Mouse (Mus musculus) stomach, embryonic 16.5 days (tissue): ENCODE measurements around the gene Gps2. TPM values are rescaled to one million over a fixed set of nuclear protein-coding genes. Genes with fewer than 3 reads are reported as not detected.
A peak's percentile ranks its signal among the peaks of the same experiment; 100 is the strongest.
"Not testable (repeated sequence)": the region's sequence is repeated elsewhere in the genome, so short reads cannot be mapped to it uniquely, and the experiment has no call there.

Source experiments
- ATAC-seq: fragments of 200-750 bp; cut with Nextera tagmentation; 2 replicates; pipeline ENCODE4 v1.8.0; 2017; ENCODE audit warnings: moderate number of reproducible peaks, moderate TSS enrichment; ENCODE audit not compliant: insufficient read depth, low FRiP score
- H3K27ac ChIP-seq: fragments of 300-500 bp; sonication (generic); 2 replicates; pipeline ENCODE4 v1.5.1; 2014; ENCODE audit warnings: low read length
- H3K27me3 ChIP-seq: fragments of 300-500 bp; sonication (generic); 2 replicates; pipeline ENCODE4 v1.6.1; 2014; ENCODE audit warnings: low read length, control low read depth, mixed read lengths; ENCODE audit not compliant: control insufficient read depth, insufficient read depth
- H3K36me3 ChIP-seq: fragments of 300-500 bp; sonication (generic); 2 replicates; pipeline ENCODE4 v1.6.1; 2014; ENCODE audit warnings: low read length; ENCODE audit not compliant: control insufficient read depth, insufficient read depth
- H3K4me1 ChIP-seq: fragments of 300-500 bp; sonication (generic); 2 replicates; pipeline ENCODE4 v1.6.1; 2014; ENCODE audit warnings: low read length, control low read depth, mixed read lengths; ENCODE audit not compliant: control insufficient read depth, insufficient read depth
- H3K4me2 ChIP-seq: fragments of 300-500 bp; sonication (generic); 2 replicates; pipeline ENCODE4 v1.6.1; 2014; ENCODE audit warnings: low read depth, low read length, mixed read lengths
- H3K4me3 ChIP-seq: fragments of 300-500 bp; sonication (generic); replicated peaks from 2 replicates; pipeline ENCODE4 v1.5.1; 2014; ENCODE audit warnings: mild to moderate bottlenecking, low read length
- H3K9ac ChIP-seq: fragments of 300-500 bp; sonication (generic); 2 replicates; pipeline ENCODE4 v1.6.1; 2014; ENCODE audit warnings: low read length
- H3K9me3 ChIP-seq: fragments of 300-500 bp; sonication (generic); replicated peaks from 2 replicates; pipeline ENCODE4 v1.6.1; 2016; ENCODE audit warnings: low read length, control low read depth; ENCODE audit not compliant: control insufficient read depth
- WGBS: fragments of 180-500 bp; shearing (Covaris S2); extraction: QIAGEN DNeasy Blood & Tissue Kit; methylation state at CpG from one replicate; pipeline ENCODE4 v1.1.7; 2014; 5-methylcytosine and 5-hydroxymethylcytosine counted together
- polyA plus RNA-seq: library from polyadenylated mRNA; unstranded; fragments of >200 nt; fragmentation: Nextera tagmentation; extraction: Ambion mirVana; gene quantifications from 2 replicates; pipeline ENCODE4 v1.2.1, GENCODE M21; 2015

The Gps2 gene
- polyA plus RNA-seq, 1 experiment from 2014 or later: 63.4 TPM

DNA sequence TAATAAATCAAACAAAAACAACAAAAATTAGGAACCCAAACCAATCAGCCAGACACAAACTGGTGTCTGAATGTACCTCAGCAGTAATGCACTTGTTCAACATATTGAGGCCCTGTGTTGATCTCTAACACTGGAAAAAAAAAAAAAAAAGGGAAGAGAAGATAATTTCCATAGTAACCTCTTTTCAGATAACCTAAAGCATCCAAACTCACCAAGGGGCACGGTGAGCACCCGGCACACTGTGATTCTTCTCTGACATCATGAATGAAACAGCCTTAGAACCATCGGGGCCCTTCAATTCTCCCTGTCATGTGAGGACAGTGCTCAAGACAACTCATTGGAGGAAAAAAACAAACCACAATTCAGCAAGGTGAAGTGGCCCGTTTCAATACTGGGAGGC is 16.0 kb downstream of the Gps2 start:
- Histone ChIP-seq H3K27me3 (no peaks in the 10 kb centered on the region), H3K36me3 (no peaks in the 10 kb centered on the region), H3K9me3 (no peaks in the 10 kb centered on the region), H3K9ac (no peak overlapping the region), H3K4me3 (no peak overlapping the region), H3K4me2 (no peak overlapping the region), H3K4me1 (0 out of 2 replicates have a peak, but pooled peaks cover 3% of the 10 kb centered on the region), H3K27ac (no peak overlapping the region)
- WGBS: 29% methylated on average over 4 of the region's 4 CpGs
- ATAC-seq: no peak

- WGBS: 85% methylated on average over 8 of the region's 8 CpGs
- not testable (repeated sequence) for H3K36me3 ChIP-seq, H3K9ac ChIP-seq, H3K27ac ChIP-seq, H3K27me3 ChIP-seq, H3K4me3 ChIP-seq, ATAC-seq, H3K4me2 ChIP-seq, H3K9me3 ChIP-seq, H3K4me1 ChIP-seq
Measured at GRCm38 (mm10) chr11:69930176-69930575, 16.5 kb downstream of the Gps2 start.

GRCm38 (mm10) chr11:69930967-69931537 is 17.4 kb downstream of the Gps2 start:
- Histone ChIP-seq H3K27ac (no peak overlapping the region), H3K4me1 (peaks cover 12% of the 10 kb centered on the region), H3K27me3 (no peaks in the 10 kb centered on the region), H3K9me3 (no peaks in the 10 kb centered on the region), H3K4me2 (no peak overlapping the region), H3K4me3 (no peak overlapping the region), H3K9ac (no peak overlapping the region), H3K36me3 (no peaks in the 10 kb centered on the region)
- 76% methylated on average over 3 of the region's 3 CpGs for WGBS
- no peak for ATAC-seq

GRCm38 (mm10) chr11:69931769-69932168 is 18.1 kb downstream of the Gps2 start:
- no peaks in the 10 kb centered on the region for H3K9me3 ChIP-seq
- 64% methylated on average over 8 of the region's 8 CpGs for WGBS
- no peak for ATAC-seq

GRCm38 (mm10) chr11:69932254-69932653 is 18.6 kb downstream of the Gps2 start:
- WGBS: 46% methylated on average over 3 of the region's 3 CpGs
- H3K27me3 ChIP-seq: no peaks in the 10 kb centered on the region
- H3K36me3 ChIP-seq: no peaks in the 10 kb centered on the region
- no peak overlapping the region for H3K4me2 ChIP-seq
- no peak for ATAC-seq
- peaks cover 24% of the 10 kb centered on the region for H3K4me1 ChIP-seq
- no peak overlapping the region for H3K9ac ChIP-seq
- H3K4me3 ChIP-seq: no peak overlapping the region
- no peaks in the 10 kb centered on the region for H3K9me3 ChIP-seq
- H3K27ac ChIP-seq: no peak overlapping the region

More at GRCm38 (mm10) chr11:69931769-69932168, 18.1 kb downstream of the Gps2 start:
- peaks cover 19% of the 10 kb centered on the region for H3K4me1 ChIP-seq
- no peaks in the 10 kb centered on the region for H3K27me3 ChIP-seq
- no peak overlapping the region for H3K27ac ChIP-seq
- H3K9ac ChIP-seq: no peak overlapping the region
- no peak overlapping the region for H3K4me2 ChIP-seq
- H3K36me3 ChIP-seq: no peaks in the 10 kb centered on the region
- no peak overlapping the region for H3K4me3 ChIP-seq

DNA sequence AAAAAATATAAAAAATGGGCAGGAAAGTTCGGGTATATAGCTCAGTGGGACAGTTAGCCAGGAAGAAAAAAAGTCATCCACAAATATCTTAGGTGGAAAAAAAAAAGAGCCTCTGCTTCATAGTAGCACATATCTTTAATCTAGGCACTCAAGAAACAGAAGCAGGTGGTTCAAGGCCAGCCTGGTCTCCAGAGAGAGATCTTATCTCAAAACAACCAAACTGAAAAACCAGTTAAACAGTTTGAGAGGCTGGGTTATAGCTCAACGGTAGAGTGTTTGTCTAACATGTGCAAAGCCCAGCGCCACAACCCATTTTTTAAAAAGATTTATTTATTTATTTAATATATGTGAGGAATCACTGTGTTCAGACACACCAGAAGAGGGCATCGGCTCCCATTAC is 19.4 kb downstream of the Gps2 start:
- WGBS: 61% methylated on average over 4 of the region's 4 CpGs

GRCm38 (mm10) chr11:69934169-69934568 is 20.5 kb downstream of the Gps2 start:
- Histone ChIP-seq H3K4me3 (peak overlapping the region; percentile 20; the same call in 1 of the 2 replicates), H3K9me3 (no peaks in the 10 kb centered on the region), H3K27me3 (no peaks in the 10 kb centered on the region; the same call in 1 of the 2 replicates), H3K4me1 (peaks cover 27% of the 10 kb centered on the region), H3K27ac (no peak overlapping the region), H3K36me3 (no peaks in the 10 kb centered on the region), H3K9ac (no peak overlapping the region), H3K4me2 (peak overlapping the region; percentile 47)
- ATAC-seq: peak; percentile 46; the same call in 1 of the 2 replicates
- 1% methylated on average over 18 of the region's 18 CpGs for WGBS

More for the DNA sequence above, 19.4 kb downstream of the Gps2 start:
- Histone ChIP-seq H3K9me3 (no peaks in the 10 kb centered on the region), H3K4me1 (peaks cover 27% of the 10 kb centered on the region), H3K27ac (no peak overlapping the region), H3K4me3 (no peak overlapping the region), H3K9ac (no peak overlapping the region), H3K4me2 (no peak overlapping the region), H3K27me3 (no peaks in the 10 kb centered on the region; the same call in 1 of the 2 replicates), H3K36me3 (no peaks in the 10 kb centered on the region)
- ATAC-seq: no peak

GRCm38 (mm10) chr11:69934681-69935080 is 21.0 kb downstream of the Gps2 start:
- ATAC-seq: no peak
- 12% methylated on average over 6 of the region's 6 CpGs for WGBS
- no peak overlapping the region for H3K4me3 ChIP-seq

DNA sequence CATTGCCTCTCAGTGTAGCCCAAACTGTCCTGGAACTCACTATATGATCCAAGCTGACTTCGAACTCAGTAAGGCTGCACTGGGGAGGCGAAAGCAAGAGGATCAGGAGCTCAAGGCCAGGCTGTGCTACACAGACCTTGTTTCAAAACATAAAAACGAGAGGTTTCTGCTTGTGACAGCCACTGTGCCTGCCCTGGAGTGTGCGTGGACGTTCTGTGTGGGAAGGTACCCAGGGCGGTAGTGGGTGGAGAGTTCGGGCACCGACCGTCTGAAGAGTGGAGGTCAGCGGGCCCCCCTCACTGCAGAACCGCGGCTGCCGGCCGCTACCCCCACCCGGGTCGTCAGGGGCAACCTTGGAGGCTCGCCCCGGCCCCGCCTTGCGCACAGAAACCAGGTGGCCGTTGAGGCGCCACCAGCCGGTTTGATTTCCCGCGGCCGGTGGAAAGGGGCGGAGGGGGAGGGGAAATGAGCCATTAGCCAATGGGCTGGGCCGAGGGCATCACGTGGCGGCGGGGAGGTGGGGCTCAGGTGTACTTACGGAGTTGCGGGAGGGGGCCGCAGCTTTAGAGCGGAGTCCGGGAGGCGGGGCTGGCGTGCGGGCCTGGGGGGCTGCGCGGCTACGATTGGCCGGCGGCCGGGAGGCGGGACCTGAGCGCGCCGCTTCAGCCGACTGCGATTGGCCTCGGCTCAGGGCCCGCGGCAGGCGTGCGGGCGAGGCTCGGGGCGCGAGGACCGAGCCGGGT is 21.6 kb downstream of the Gps2 start, which contains the start of gene Ybx2:
TSS of gene Ybx2 (plus strand) at position 660 of the 743 bp plus-strand sequence.
- Histone ChIP-seq H3K27ac (no peak within 1 kb of the TSS), H3K9me3 (no peaks in the 10 kb centered on the region), H3K27me3 (no peaks in the 10 kb centered on the region; the same call in 1 of the 2 replicates), H3K36me3 (no peaks in the 10 kb centered on the region), H3K4me1 (peaks cover 27% of the 10 kb centered on the region), H3K4me2 (peak within 1 kb of the TSS; percentile 100), H3K4me3 (peak within 1 kb of the TSS; percentile 52), H3K9ac (peak within 1 kb of the TSS; percentile 72)
- peak; percentile 88 for ATAC-seq
- WGBS: 2% methylated on average over 54 of the region's 62 CpGs

More at GRCm38 (mm10) chr11:69934681-69935080, 21.0 kb downstream of the Gps2 start:
- Histone ChIP-seq H3K36me3 (no peaks in the 10 kb centered on the region), H3K27me3 (no peaks in the 10 kb centered on the region; the same call in 1 of the 2 replicates), H3K9me3 (no peaks in the 10 kb centered on the region), H3K4me1 (peaks cover 27% of the 10 kb centered on the region), H3K4me2 (peak overlapping the region; percentile 47), H3K27ac (no peak overlapping the region), H3K9ac (no peak overlapping the region)
